Mouse (Mus musculus): ENCODE measurements around the gene Sec63. TPM values are rescaled to one million over a fixed set of nuclear protein-coding genes. Genes with fewer than 3 reads are reported as not detected.

Sec63 gene
- total RNA-seq, 4 experiments from 2014 or later: 24.4 to 38.7 (median 29.4) TPM

DNA sequence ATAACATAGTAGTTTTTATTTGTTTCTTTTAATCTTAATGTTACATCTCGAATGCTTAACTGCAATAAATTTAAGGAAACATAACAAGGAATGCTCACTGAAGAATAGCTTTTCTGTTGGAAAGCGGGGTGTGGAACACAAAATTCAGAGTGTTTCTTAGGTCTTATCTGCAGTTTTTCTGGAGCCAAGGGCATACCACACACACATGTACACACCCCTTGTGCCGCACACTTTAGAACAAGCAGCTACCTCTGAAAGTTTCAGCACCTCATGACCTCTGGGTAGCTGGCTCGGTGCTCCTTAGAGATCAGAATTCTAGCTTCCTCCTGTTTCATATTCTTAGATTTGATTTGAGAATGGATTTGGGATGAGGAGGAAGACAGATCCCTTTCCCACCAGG lies 101.5 kb downstream of the Sec63 start:
- no peak for DNase-seq (ENCODE audit: low spot score)

DNA sequence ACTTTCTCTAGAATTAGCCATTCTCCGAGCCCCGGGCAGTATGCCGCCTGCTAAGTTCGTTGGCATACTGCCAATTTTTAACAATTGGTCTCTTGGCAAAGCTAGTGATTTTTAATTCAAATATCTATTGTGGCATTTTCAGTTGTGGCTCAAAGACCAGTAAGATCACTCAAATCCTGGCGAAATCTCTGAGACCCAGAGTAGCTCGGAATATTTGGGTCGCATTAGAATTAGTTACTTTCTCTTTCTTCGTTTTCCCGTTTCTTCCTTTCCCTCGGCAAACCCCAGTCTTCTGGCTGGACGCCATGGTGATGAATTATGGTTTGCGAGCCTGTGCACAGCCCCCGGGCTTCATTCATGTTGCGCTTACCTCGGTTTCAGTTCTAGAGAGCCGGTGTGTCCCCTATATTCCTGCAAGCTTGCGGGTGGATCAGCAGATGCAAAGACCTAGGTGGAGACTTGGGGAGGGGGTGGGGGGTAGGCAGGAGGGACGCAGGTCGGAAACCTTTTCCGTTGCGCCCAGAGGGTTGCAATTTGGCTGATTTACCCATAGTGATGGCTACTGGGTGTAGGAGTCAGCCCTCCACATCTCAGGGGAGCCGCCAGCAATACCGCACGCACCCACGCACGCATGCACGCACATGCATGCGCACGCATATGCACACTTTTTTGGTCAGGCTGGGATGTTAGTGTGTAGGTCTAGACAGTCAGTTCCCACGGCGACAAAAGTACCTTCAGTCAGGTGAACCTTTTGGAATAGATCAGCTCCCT lies 102.5 kb downstream of the Sec63 start:
- peak; percentile 38 for DNase-seq (ENCODE audit: low spot score)

DNA sequence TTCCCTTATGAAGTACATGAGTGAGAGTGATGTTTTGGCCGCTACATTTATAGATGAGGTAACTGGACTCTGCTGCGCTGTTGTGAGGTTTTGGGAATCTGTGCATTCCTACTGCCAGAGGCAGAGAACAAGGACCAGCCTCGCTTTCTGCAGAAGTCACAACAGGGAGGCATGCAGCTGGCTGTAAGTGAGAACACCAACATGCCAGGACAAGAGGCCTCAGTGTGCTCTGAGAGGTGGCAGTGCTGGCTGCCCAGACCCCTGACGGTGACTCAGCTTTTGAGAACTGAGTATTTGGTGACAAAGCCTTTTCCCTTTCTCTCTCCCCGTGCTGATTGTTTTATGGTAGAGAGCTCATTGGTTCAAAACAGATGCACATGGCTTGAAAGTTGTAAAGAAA lies 103.4 kb downstream of the Sec63 start:
- no peak for DNase-seq (ENCODE audit: low spot score)

DNA sequence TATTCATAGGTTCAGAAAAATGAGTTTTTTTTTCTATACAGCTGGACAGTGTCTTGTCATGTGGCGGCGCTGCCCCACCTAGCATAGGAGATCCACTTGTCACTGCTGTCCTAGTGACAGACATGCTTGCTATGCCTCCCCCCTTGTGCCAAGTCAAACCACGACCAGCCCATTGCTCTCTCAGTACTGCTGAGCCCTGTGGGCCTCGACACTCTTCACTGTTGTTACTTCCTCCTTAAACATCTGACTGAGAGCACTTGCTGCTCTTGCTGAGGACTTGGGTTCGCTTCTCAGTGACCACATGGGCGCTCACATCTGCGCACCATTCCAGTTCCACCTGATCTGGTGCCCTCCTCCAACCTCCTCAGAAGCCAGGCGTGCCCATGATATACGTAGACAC lies 107.1 kb downstream of the Sec63 start:
- DNase-seq (ENCODE audit: low spot score): no peak

DNA sequence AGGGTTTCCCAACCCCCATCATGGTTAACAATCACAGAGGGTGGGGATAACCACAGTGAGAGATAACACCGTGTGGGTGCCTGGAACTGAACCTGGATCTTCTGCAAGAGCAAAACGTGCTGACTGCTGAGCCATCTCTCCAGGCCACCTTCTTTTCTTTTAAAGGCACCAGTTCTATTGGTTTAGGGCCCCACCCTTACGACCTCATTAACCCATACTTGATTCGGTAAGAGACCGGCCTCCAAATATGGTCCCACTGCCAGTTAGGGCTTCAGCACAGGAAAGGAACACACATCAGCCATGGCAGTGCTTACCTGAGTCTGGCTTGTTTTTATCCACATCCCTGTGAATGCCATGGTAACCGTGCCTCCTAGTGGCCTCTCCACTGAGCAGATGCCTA lies 108.2 kb downstream of the Sec63 start:
- DNase-seq (ENCODE audit: low spot score): no peak

DNA sequence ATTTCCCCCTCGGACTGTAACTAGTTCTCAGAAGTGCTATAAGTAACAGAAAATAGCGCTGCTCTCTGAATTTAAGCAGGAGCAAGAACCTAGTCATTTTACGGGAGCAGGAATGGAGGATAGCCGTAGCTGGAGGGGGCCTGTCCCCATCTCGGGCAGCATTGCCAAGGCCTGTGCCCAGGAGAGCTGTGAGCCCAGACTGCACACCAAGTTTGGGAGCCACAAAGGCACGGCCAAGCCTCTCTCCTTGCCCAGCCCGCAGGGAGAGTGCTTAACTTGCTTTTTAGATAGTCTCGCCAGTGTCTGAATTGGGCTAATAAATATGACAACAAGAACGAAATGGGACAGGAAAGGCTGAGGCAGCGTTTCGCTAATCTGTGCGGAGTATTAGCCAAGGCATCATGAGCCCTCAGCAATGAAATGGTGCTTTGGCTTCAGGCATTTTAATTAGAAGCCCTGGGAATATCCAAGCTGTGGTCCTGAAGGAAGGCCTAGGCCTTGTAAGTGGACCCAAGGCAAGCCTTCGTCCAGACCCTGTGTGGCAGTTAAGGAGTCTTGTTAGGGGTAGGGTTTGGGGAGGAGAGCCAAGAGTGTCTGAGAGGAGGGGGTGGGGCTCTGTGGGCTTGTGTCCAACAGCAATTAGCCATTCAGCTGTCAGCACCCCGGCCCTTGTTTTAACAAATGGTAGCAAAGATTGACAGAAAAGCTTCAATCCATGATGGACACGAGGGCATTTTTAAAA lies 111.1 kb downstream of the Sec63 start:
- DNase-seq (ENCODE audit: low spot score): no peak

DNA sequence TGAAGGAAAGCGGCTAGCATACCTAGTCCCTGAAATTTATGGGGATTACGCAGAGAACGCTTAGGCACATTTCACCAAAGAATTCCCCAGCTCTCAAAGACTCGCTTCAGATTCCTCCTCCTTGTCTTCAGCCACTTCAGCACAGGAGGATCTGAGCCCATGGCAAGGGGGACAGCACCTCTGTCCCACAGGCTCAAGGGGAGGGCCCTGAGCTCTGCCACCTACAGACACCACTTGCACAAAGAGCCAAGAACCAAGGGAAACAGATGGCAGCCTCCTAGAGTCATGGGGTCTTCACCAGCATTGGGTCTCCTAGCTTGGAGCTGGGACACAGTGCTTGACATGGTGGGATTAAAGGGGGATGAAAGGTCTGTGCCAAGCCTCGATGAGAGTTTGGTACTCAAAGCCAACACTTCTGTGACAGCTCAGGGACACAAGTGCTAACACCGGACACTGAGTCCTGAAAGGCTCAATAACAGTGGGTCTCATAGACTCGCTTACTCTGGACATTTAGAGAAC lies 111.8 kb downstream of the Sec63 start:
- no peak for DNase-seq (ENCODE audit: low spot score)

DNA sequence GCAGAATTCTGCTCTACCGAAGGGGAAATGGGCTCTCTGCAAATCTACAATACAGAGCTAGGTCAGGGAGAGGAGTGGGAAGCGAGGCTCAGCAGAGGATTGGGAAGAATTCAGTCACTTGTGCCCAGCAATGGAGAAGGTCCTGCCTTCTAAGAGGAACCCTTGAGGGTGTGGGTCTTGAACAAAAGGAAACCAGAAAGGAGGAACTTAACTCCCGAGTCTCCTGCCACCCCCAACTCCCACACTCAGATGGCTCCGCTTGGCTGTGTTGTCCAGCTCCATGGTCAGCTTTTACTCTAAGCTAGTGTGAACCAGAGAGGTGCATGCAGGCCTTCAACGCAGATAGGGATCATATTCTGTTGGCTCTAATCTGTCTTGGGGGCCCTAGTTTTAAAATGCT lies 114.9 kb downstream of the Sec63 start:
- DNase-seq (ENCODE audit: low spot score): no peak

DNA sequence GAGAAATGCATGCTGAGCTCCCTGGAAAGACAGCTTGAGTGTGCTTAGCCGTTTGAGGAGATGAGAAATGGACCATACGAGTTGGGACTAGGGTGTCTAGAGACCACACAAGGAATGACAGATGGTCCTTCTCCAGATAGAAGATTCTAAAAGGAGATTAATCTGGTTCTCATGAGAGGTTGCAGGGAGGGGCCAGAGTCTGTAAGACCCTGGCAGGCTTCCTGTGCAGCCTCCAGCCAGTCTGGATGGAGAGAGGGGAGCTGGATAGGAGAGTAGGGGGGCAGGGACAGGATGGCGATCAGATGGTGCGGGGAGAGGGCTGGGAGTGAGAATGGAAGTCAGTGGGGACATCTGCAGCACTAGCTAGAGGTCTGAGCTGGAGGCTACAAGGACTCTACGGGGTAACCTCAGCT lies 118.0 kb downstream of the Sec63 start:
- DNase-seq (ENCODE audit: low spot score): no peak

DNA sequence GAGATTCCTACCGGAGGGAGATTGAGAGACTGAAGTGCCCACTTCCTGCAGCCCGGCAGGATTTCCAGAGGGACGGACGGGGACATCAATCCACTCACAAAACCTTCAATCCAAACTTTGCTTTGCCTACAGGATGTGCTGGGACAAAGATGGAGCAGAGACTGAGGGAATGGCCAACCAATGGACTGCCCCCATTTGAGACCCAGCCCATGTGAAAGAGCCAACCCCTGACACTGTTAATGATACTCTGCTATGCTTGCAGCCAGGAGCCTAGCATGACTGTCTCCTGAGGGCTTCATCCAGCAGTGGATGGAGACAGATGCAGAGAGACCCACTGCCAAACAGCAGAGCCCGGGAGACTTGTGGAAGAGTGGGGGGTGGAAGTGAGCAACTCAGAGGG lies 118.4 kb downstream of the Sec63 start:
- DNase-seq (ENCODE audit: low spot score): no peak

Other genes with a start within 250 kb of the Sec63 start
- gene Nr2e1, start 177.9 kb upstream of the Sec63 start, total RNA-seq (2022): not detected
- 10 to 100 TPM; 20.3 to 23.7 (median 21.8) TPM for gene Ostm1, start 177.7 kb upstream of the Sec63 start, total RNA-seq (2022)
- gene Scml4, start 98.9 kb downstream of the Sec63 start, total RNA-seq (2022): 1 to 10 TPM in 1 of 4 experiments, under 1 TPM in 3; 0.69 to 1.9 (median 0.80) TPM

Measured in heart, adult 8-10 months (tissue).